ENCODE assay signal across 18 mouse cellular contexts in genomic region chr17:17386117-17386516, GRCm38 (mm10). TPM values are rescaled to one million over a fixed set of nuclear protein-coding genes. Genes with fewer than 3 reads are reported as not detected.
DNase-seq lines count a peak whose midpoint lies in the region; ATAC-seq and TF ChIP-seq lines count a peak whose summit lies in the region.
"Had no signal": no experiment of that assay in that cellular context is flagged by ENCODE, and none has a peak within 500 bp of the region (broad histone marks: within the 10 kb centered on the region; RNA-seq: fewer than 3 reads in every experiment).

No protein-coding gene starts in this region.

- no peaks in the 10 kb centered on the region for H3K9me3 ChIP-seq in stomach, postnatal 0 days (ENCODE audit: control insufficient read depth, low read length)
- H3K9me3 ChIP-seq: liver, embryonic 15.5 days; neural tube, embryonic 13.5 days; stomach, embryonic 15.5 days had no signal

- H3K36me3 ChIP-seq in stomach, postnatal 0 days (ENCODE audit: control insufficient read depth, insufficient read depth, low read length), result peaks cover 14% of the 10 kb centered on the region

- H3K4me1 ChIP-seq in stomach, postnatal 0 days (replicated peaks; ENCODE audit: control insufficient read depth, insufficient read depth), result no peaks in the 10 kb centered on the region
- H3K4me1 ChIP-seq: liver, embryonic 15.5 days; neural tube, embryonic 13.5 days; stomach, embryonic 15.5 days had no signal

- no peaks in the 10 kb centered on the region for H3K27me3 ChIP-seq in Patski
- H3K27me3 ChIP-seq in stomach, postnatal 0 days (ENCODE audit: control insufficient read depth, insufficient read depth, low read length), result no peaks in the 10 kb centered on the region
- H3K27me3 ChIP-seq: liver, embryonic 15.5 days; neural tube, embryonic 13.5 days; stomach, embryonic 15.5 days had no signal

- DNase-seq in embryo, embryonic 10.5 days (ENCODE audit: low spot score), result peak; percentile 24
- no peak for DNase-seq in embryo, embryonic 9.5 days (ENCODE audit: extremely low spot score)
- no peak for DNase-seq in left cerebral cortex, adult 2 months (ENCODE audit: extremely low spot score in 1 of 2, low spot score in 2 of 2)
- DNase-seq in left cerebral cortex, postnatal 4 days, result no peak
- no peak for DNase-seq in Patski (ENCODE audit: low read depth, low spot score)
- no peak for DNase-seq in stomach, postnatal 0 days (ENCODE audit: low spot score)
- DNase-seq in left cerebral cortex, adult 9 months (ENCODE audit: low spot score in 2 of 2), result no peak
- DNase-seq: cerebellum, adult 18-20 months; gastrocnemius, postnatal 36 days; kidney, adult 9 months; lung, postnatal 4 days; thymus, postnatal 25 days had no signal

- no peak for TF ChIP-seq EP300 in stomach, postnatal 0 days (optimal IDR thresholded peaks at IDR 0.05)

- CTCF ChIA-PET in Patski (lab: Charles Lee), result interaction anchor here (1.0 to 3.5 kb wide), 5 partner anchors 9 to 17 kb away, joined by 3 to 24 read pairs (median 3); partner anchors contain the start of genes Lix1 and Riok2

- H3K4me2 ChIP-seq in stomach, postnatal 0 days (replicated peaks; ENCODE audit: low read depth), result no peak overlapping the region
- H3K4me2 ChIP-seq: hindbrain, embryonic 14.5 days; liver, embryonic 15.5 days; neural tube, embryonic 13.5 days; stomach, embryonic 15.5 days had no signal

- peak; percentile 29 for TF ChIP-seq CTCF in left cerebral cortex, adult 2 months (IDR thresholded peaks at IDR 0.05)
- peak; percentile 49 for TF ChIP-seq CTCF in Patski (IDR thresholded peaks at IDR 0.05)
- TF ChIP-seq CTCF in stomach, postnatal 0 days (IDR thresholded peaks at IDR 0.05; ENCODE audit: low read depth), result peak; percentile 31

- no peak overlapping the region for H3K27ac ChIP-seq in left cerebral cortex, adult 2 months
- H3K27ac ChIP-seq in stomach, postnatal 0 days (replicated peaks), result no peak overlapping the region
- H3K27ac ChIP-seq: hindbrain, embryonic 14.5 days; liver, embryonic 15.5 days; neural tube, embryonic 13.5 days; stomach, embryonic 15.5 days had no signal

- POLR2A ChIA-PET in Patski (lab: Charles Lee), result no interaction called here

- intact Hi-C loops in left cerebral cortex, adult 2 months (cut with DNase I), result loop anchor here (5.0 kb wide), 1 partner anchor 141 kb away; no protein-coding TSS in a partner anchor
- intact Hi-C loops in left cerebral cortex, postnatal 4 days (cut with DNase I), result no loop called here

- in situ Hi-C loops in Patski (cut with MboI; ENCODE audit: low pct_unique_long_range_greater_than_20kb), result loop anchor here (25.0 kb wide), 1 partner anchor 1624 kb away; no protein-coding TSS in a partner anchor

- ATAC-seq in Patski, result no peak
- no peak for ATAC-seq in stomach, postnatal 0 days (ENCODE audit: low FRiP score, low TSS enrichment)
- no peak; the same call in 1 of the 2 replicates for ATAC-seq in granulocyte monocyte progenitor cell, adult 5-6 weeks (replicated peaks; ENCODE audit: poor library complexity, severe bottlenecking)

- 89% methylated on average over 2 of the region's 2 CpGs for WGBS in stomach, postnatal 0 days

- no peak overlapping the region for H3K4me3 ChIP-seq in left cerebral cortex, adult 2 months
- no peak overlapping the region for H3K4me3 ChIP-seq in stomach, postnatal 0 days (ENCODE audit: low read depth, low read length)
- H3K4me3 ChIP-seq: liver, embryonic 15.5 days; neural tube, embryonic 13.5 days; stomach, embryonic 15.5 days had no signal

- no peak overlapping the region for H3K9ac ChIP-seq in stomach, postnatal 0 days (ENCODE audit: low read length)
- H3K9ac ChIP-seq: hindbrain, embryonic 14.5 days; liver, embryonic 15.5 days; neural tube, embryonic 13.5 days; stomach, embryonic 15.5 days had no signal

RNA-seq across cellular contexts. Expression of gene Riok2, which starts 12.0 kb away (rescaled TPM):
- total RNA-seq in left cerebral cortex, adult 2 months (2021), result 10 to 100 TPM; 17.7 to 21.8 TPM
- total RNA-seq in left cerebral cortex, postnatal 4 days (2021), result 10 to 100 TPM; 20.1 to 20.9 TPM
- polyA plus RNA-seq in Patski (2021), result 37.5 TPM
- 13.9 and 14.9 TPM in 2 replicates for polyA plus RNA-seq in stomach, postnatal 0 days (2015; fragmentation: Nextera tagmentation; extraction: Ambion mirVana)
- total RNA-seq in granulocyte monocyte progenitor cell, adult 5-6 weeks (2014; fragmentation: Nextera tagmentation), result 39.3 and 39.8 TPM in 2 replicates
- 35.0 and 54.0 TPM in 2 replicates for total RNA-seq in granulocyte monocyte progenitor cell, adult 5-6 weeks (2017)

RNA-seq across cellular contexts. Expression of gene Lix1, which starts 16.4 kb away (rescaled TPM):
- 10 to 100 TPM; 59.6 to 65.0 TPM for total RNA-seq in left cerebral cortex, adult 2 months (2021)
- 10 to 100 TPM; 37.9 to 38.2 TPM for total RNA-seq in left cerebral cortex, postnatal 4 days (2021)
- not detected for polyA plus RNA-seq in Patski (2021)
- polyA plus RNA-seq in stomach, postnatal 0 days (2015; fragmentation: Nextera tagmentation; extraction: Ambion mirVana), result 4.8 and 5.3 TPM in 2 replicates
- not detected in 2 replicates for total RNA-seq in granulocyte monocyte progenitor cell, adult 5-6 weeks (2014; fragmentation: Nextera tagmentation)
- total RNA-seq in granulocyte monocyte progenitor cell, adult 5-6 weeks (2017), result not detected in 2 replicates
- polyA plus RNA-seq: small intestine, adult 2 months had no signal

Comparison
In these comparisons a context has a peak if more than half of its experiments do, and no peak if none do; other contexts are left out.
1. RNA of gene Lix1, which starts 16.4 kb away (total RNA-seq): 59.6 to 65.0 TPM in left cerebral cortex, adult 2 months and 37.9 to 38.2 TPM in left cerebral cortex, postnatal 4 days; not detected in granulocyte monocyte progenitor cell, adult 5-6 weeks; every median in the first group is over 10 times any median in the second.
2. Peak in every context shown above with its lines, with median percentiles within 50 percentile points of each other: CTCF ChIP-seq.